Mouse (Mus musculus): ENCODE results near the gene Smarcd3. TPM values are rescaled to one million over a fixed set of nuclear protein-coding genes. Genes with fewer than 3 reads are reported as not detected.
"Not testable (repeated sequence)": the region's sequence is repeated elsewhere in the genome, so short reads cannot be mapped to it uniquely, and the experiment has no call there.

Gene Smarcd3
- total RNA-seq, 4 experiments from 2014 or later: 14.3 to 42.2 (median 24.7) TPM

DNA sequence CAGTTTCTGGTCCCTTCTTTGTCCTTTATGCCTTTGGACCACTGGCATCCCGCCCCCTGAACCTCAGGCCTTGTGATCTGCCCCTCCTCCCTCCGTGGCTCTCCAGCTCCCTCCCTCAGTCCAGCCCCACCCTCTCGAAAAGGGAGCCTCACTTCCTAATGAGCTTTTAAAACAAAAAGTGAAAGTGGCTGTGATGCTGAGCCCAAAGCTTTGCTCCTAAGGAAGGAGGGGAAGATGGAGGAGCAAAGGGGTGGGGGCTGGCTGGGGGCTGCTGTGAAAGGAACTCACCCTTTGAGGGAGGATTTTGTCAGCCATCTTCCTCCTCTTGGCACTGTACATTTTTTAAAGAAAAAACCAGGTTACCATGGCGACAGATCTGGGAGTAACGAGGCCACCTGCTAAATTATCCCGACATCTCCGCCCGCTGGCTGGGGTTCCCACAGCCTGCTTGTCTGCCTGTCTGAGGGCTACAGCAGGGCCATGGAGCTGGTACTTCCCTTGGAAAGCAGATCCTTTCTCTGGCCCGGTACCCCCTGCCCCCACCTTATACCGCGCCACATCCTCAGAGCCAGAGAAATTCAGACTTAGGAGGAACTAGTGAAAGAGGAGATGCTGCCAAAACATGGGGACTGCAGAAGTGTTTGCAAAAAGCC, 27.6 kb downstream of the Smarcd3 start:
- DNase-seq: no peak

DNA sequence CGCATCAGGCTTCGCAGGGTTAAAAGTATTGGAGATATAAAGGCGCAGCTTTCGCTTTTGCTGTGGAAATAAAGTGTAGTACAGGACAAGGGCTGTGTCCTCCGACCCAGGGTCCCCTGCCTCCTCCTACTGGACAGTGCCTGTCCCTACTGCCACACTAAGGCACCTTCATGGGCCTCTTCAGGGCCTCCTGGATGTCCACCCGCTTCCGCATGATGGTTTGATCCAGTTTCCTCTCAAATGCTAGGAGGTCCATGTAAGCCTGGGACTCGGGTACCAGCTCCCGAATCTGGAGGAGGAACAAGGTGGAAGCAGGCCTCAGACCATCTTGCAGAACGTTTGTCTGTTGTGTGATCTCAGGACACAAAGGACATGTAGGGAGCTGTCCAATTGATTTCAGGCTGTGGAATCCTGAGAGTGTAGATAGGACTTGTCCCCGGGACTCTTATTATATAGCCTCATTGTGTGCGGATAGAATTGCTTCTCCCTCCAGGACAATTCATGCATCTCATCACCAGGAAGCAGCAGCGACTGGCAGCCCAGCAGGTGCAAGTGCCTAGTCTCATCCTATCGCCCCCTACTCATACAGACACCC, 28.3 kb downstream of the Smarcd3 start:
- DNase-seq: no peak

DNA sequence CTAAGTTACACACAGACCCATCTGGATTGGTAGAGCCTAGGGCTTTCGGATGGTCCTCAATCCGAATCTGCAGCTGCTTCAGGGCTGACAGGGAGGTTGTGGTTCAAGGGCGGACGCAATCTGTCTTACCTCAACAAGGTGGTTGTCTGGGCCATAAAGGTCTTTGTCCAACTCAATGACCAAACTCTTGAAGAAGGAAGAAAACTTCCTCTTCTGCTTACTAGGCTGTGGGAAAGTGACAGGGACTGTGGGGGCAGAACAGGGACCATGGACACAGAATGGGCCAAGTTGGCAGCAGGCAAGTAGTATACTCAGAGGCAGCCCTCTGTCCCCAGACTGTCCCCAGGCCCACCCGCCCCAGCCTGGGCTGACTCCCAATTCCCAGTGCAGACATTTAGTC, 28.9 kb downstream of the Smarcd3 start:
- DNase-seq: no peak

GRCm38 (mm10) chr5:24594346-24594745, 29.9 kb downstream of the Smarcd3 start:
- DNase-seq: no peak

DNA sequence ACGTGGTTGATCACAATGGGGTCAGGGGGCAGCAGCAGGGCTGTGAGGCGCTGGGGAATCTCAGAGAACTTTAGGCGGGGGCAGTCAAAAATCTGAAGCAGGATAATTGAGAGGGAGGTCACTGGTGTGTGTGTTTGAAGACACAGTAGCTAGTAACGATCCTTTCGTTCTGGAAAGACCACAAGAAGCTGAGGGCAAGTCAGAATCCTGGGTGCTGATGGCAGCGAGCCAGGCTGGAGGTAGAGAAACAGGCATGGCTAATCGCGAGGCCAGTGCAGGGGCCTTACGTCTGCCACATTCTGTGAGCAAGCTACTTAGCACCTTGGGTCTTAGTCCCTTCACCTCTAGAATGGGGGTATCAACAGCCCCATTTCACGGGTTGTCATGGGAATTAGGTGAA, 30.3 kb downstream of the Smarcd3 start:
- no peak for DNase-seq

- no peak for DNase-seq
Observed at GRCm38 (mm10) chr5:24593230-24593629, 31.0 kb downstream of the Smarcd3 start.

GRCm38 (mm10) chr5:24592471-24593160, 31.6 kb downstream of the Smarcd3 start:
- DNase-seq: no peak

DNA sequence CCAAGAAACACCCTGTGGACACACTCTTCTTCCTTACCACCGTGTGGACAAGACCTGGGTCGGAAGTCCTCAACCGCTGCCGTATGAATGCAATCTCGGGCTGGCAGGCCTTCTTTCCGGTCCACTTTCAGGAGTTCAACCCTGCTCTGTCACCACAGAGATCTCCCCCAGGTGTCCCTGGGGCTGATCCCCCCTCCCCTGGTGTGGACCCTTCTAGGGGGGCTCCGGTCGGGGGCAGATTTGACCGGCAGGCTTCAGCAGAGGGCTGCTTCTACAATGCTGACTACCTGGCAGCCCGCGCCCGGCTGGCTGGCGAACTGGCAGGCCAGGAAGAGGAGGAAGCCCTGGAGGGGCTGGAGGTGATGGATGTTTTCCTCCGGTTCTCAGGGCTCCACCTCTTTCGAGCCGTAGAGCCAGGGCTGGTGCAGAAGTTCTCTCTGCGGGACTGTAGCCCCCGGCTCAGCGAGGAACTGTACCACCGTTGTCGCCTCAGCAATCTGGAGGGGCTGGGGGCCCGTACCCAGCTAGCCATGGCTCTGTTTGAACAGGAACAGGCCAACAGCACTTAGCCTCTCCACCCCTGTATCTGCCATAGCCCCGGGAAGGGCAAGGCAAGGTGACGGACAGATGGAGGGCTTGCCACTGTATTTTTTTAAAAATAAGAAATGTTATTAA, 32.3 kb downstream of the Smarcd3 start:
- DNase-seq: no peak

DNA sequence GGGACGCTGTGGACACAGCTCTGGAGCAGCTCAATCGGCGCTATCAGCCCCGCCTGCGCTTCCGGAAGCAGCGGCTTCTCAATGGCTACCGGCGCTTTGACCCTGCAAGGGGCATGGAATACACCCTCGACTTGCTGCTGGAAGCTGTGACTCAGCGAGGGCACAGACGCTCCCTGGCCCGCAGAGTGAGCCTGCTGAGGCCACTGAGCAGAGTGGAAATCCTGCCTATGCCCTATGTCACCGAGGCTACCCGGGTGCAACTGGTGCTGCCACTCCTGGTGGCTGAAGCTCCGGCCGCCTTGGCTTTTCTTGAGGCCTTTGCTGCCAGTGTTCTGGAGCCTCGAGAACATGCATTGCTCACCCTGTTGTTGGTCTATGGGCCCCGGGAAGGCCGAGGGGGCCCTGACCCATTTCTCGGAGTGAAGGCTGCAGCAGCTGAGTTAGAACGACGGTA, 32.9 kb downstream of the Smarcd3 start:
- peak; percentile 66 for DNase-seq

DNA sequence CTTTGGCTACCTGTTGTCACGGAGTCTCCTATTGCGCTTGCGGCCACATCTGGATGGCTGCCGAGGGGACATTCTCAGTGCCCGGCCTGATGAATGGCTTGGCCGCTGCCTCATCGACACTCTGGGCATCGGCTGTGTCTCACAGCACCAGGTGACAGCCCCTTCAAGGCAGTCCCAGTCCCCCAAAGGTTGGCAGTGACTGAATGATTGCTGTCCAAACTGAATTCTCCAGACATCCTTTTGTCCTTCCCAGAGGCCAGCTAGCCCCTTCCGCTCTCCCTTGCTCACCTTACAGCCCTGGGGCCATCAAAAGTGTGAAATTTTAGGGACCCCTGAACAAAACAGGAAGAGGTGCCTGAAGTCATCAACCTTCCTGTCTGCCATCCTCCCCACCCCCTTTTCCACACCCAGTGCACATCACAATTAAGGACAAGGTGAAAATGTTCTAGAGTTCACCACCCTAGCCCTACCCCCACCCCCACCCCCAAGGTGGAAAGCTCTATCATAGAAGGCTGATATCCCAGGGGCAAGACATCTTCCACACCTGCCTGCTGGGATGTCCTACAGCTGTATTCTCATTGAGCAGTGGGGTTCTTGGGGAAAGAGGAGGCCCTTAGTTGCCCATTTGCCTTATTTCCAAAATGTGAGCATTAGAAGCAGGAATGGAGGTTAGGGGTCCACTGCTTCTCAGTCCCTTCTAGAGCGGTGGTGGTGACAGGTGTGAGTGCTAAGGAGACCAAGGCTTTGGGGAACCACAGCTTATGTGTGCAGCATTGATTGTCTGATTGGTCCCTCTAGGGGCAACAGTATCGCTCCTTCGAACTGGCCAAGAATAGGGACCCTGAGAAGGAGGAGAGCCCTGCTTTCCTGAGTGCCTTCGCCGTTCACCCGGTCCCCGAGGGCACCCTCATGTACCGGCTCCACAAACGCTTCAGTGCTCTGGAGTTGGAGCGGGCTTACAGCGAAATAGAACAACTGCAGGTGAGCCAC, 34.4 kb downstream of the Smarcd3 start:
- no peak for DNase-seq

DNA sequence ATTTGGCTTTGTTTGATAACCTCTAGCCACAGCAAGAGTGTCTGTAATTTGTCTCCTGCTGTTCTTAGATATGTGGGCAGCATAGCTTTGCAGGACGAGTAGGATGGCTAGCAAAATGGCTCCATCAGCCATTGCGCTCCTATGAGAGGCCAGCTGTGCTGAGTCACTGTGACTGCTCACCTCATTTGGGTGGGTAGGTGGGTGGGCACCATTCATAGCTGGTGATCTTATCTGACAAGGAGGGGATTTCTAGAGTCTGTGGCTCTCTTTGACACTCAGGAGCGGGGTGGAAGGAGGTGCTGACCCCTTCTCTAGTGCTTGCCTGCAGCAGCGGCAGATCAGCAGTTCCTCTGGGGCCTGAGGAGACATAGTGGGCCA, 37.0 kb downstream of the Smarcd3 start:
- DNase-seq: no peak

GRCm38 (mm10) chr5:24586547-24587199, 37.5 kb downstream of the Smarcd3 start, which contains the start of gene Chpf2:
Chpf2 (plus strand) TSS chr5:24586741.
- peak; percentile 76 for DNase-seq

DNA sequence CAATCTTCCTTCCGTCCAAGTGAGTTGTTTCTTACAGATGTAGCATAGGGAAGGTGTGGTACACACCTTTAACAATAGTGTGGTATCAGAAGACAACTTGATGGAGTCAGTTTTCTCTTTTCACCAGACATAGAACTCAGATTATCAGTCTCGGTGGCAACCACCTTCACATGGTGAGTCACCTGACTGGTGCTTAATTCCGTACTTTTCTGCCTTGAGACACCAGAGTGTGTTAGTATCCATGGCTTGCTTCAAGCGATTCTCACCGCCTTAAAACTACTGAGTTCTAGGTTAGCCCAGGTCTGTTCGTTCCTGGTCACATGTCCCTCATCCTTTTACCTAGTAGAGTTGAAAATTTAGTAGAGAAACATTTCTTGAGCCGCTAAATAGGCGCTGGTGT, 38.1 kb downstream of the Smarcd3 start:
- DNase-seq: no peak

DNA sequence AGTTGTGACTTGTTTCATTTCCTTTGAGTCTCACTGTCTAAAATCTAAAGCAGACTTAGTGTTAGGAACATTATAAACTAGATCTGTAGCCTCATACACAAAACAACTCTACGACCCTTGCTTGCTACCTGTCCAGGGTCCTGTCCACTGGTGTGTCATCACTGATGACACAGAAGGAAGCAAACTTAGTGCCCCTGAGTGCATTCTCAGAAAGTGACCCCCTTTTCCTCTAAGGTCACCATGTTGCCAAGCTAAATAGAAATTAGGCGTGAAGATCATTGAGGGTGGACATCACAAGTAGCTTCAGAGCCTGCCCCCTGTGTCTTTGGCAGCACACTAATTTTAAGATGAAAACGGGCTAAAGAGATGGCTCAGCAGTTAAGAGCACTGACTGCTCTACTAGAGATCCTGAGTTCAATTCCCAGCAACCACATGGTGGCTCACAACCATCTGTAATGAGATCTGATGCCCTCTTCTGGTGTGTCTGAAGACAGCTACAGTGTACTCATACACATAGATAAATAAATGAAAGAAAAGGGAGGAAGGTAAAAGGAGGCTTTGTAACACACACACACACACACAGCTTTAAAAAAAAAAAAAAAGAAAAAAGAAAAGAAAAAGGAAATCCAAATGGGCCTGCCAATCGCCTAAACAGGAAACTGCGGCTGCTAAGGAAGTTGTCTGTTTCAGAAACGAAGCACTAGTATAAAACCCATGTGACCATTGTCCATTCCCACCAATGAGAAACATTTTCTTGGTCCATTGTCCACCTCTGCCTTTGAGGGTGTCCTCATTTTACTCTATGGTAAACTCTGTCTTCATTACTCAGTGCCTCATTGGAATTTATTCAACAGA, 45.9 kb downstream of the Smarcd3 start:
- no peak for DNase-seq

DNA sequence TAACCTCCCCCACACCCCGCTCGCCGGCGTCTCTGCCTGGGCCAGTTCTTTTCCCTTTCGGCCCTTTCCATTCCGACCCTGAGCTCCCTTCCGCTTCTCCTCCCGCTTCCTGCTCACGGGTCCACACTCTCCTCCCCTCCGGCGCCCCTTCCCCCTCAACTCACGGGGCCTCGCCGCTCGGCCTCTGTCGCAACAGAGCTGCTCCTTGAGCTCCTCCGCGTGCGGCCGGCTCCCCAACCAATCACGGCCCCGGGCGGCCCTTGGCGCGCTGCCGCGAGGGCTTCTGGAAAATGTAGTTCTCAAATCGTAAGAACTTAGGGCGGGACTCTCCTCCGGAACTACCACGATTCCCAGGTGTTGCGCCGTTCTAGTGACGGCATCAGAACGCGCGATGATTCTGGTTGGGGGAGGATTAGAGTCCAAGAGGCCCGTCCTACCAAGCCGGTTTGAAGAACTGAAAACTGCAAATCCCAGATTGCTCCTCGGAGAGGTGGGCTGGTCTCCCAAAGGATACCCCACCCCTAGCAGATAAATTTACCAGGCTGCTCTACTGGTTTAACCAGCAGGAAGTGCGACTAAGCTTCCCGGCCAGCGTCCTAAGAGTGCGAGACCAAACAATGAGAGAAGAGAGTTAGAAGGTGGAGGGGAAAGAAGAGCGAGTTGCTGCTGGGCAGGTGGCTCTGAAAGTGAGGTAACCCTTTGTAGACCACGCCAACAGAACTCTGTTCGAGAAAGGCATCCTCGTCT, 46.9 kb downstream of the Smarcd3 start, which contains the start of gene Abcf2:
Gene Abcf2 (minus strand): TSS at position 285 of the 747 bp plus-strand sequence.
- peak; percentile 100 for DNase-seq

DNA sequence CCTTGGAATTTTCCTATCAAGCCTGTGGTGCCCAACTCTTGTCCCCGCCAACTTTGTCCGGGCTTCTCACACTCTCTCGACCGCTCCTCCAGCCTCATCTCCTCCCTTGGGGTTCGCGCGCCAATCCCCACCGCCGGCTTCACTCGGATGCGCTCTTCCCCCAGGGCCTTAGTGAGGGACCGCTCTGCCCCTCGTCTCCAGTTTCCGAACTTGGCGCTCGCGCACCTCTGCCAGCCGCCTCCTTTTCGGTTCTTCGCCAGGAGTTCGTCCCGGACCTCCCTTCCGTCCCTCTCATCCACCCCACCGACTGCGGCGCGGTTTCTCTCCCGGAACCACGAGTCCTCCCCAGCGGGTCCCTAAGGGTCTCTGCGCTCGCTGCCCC, 47.4 kb downstream of the Smarcd3 start:
- no peak for DNase-seq

GRCm38 (mm10) chr5:24575948-24576347, 48.3 kb downstream of the Smarcd3 start:
- no peak for DNase-seq

DNA sequence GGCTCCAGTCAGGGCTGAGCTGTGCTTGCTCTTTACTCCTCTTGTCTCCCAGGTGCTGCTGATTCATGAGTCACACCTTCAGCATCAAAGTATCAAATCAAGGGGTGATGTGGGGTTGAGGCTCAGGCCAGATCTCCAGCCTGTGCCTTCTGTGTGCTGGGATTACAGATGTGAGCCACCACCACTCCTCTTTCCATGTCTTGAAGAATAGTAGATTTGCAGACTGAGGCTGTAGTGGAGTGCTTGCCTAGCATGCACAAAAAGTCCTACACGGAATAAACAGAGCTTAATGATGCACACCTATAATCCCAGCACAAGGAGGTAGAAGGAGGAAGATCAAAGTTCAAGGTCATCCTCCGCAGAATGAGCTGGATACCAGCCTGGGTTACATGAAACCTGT, 67.5 kb downstream of the Smarcd3 start, which contains the start of gene 4931409K22Rik:
Gene 4931409K22Rik (minus strand): TSS at position 101 of the 400 bp plus-strand sequence.
- no peak for DNase-seq

- DNase-seq: not testable (repeated sequence)
Observed at GRCm38 (mm10) chr5:24555335-24555734, 68.9 kb downstream of the Smarcd3 start.
